Mouse (Mus musculus) spleen, adult 2 months (tissue): ENCODE results near the gene Mcoln2.

Source experiments
- CTCF ChIP-seq: fragments of 200-500 bp; IDR thresholded peaks from 2 replicates; pipeline ENCODE4 v1.5.1; 2011; ENCODE audit warnings: mild to moderate bottlenecking, inconsistent platforms; ENCODE audit not compliant: insufficient read depth, insufficient read length, insufficient replicate concordance; ENCODE audit errors: extremely low read depth
- POLR2A ChIP-seq: fragments of 200-500 bp; IDR thresholded peaks from 2 replicates; pipeline ENCODE4 v1.6.1; 2011; ENCODE audit warnings: low read depth, low read length, inconsistent platforms

DNA sequence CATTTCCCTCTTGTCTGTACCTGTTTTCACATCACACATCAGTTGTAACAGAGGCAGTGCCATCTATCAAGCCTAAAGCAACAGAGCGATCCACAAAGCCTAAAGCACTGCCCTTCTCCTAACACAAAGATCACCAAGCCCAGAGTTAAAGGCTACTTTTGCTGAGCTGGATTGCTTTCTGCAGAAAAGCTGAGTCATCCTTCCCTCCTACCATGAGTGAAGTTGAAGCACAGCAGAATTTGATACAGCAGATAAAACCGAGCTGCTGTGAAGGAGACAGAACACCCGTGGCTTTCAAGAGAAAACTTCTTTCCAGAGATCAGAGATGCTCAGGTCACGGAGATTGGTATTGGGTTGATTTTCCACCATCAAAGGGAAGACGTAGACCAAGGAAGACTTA lies 3.5 kb upstream of the Mcoln2 start:
- TF ChIP-seq CTCF: no peak
- TF ChIP-seq POLR2A: no peak
